Mouse (Mus musculus): Measurements from ENCODE around the gene S100g. TPM values are rescaled to one million over a fixed set of nuclear protein-coding genes. Genes with fewer than 3 reads are reported as not detected.

S100g gene
- polyA plus RNA-seq, 1 experiment from 2014 or later, result not detected

DNA sequence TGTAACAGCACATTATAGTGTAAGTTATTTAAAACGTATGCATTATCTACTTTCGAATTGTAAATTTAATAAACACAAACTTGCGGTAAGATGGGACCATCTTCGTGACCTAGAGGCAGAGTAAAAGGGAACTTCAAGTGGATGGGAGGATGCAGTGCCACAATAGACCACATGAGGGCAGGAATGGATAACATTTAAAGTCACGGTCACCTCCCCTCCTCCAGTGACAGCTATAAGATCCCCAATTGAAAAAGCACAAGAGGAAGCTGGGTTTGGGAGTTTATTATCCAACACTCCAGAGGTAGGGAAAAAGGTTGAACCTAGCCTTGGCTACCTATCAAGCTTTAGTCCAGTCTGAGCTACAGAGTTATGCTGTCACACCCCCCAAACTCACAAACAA lies 48.7 kb downstream of the S100g start:
- no peaks in the 10 kb centered on the region for H3K9me3 ChIP-seq
- no peak for ATAC-seq (ENCODE audit: low FRiP score, low read depth)
- H3K4me1 ChIP-seq, result no peaks in the 10 kb centered on the region
- no peak overlapping the region for H3K27ac ChIP-seq
- no peak overlapping the region for H3K9ac ChIP-seq
- H3K36me3 ChIP-seq, result peaks cover 26% of the 10 kb centered on the region
- no peak overlapping the region for H3K4me2 ChIP-seq (replicated peaks)
- no peak overlapping the region for H3K4me3 ChIP-seq
- no peaks in the 10 kb centered on the region for H3K27me3 ChIP-seq
- WGBS, result 35% methylated on average over 5 of the region's 5 CpGs

DNA sequence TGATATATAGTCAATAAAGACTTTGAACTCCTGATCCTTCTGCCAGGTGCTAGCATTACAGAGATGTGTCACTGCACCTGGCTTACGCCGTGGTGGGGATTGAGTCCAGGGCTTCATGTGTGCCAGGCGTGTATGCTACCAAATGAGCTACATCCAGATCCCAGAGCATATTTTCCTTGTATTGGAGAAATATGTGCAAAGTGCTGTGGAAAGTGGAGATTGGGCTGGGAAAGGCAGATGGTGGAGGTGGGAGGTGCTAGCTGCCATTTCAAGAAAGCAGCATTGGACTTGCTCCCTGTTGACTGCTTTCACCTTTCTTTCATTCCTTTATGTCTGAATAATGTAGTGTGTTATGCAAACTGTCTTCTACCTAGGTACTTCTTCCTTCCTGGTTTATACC lies 50.7 kb downstream of the S100g start:
- no peaks in the 10 kb centered on the region for H3K9me3 ChIP-seq
- H3K36me3 ChIP-seq, result peaks cover 42% of the 10 kb centered on the region
- 90% methylated on average over 3 of the region's 3 CpGs for WGBS
- ATAC-seq (ENCODE audit: low FRiP score, low read depth), result no peak
- no peaks in the 10 kb centered on the region for H3K4me1 ChIP-seq
- no peak overlapping the region for H3K27ac ChIP-seq
- no peak overlapping the region for H3K9ac ChIP-seq
- H3K27me3 ChIP-seq, result no peaks in the 10 kb centered on the region
- H3K4me3 ChIP-seq, result no peak overlapping the region
- H3K4me2 ChIP-seq (replicated peaks), result no peak overlapping the region

Other genes starting within 250 kb of the S100g start
- 491 and 493 TPM in 2 replicates for gene Rbbp7, start 204.2 kb downstream of the S100g start, polyA plus RNA-seq (2015; fragmentation: Nextera tagmentation; extraction: Ambion mirVana)
- 16.1 and 16.6 TPM in 2 replicates for gene Txlng, start 135.1 kb downstream of the S100g start, polyA plus RNA-seq (2015; fragmentation: Nextera tagmentation; extraction: Ambion mirVana)
- gene Syap1, start 76.2 kb downstream of the S100g start, polyA plus RNA-seq (2015; fragmentation: Nextera tagmentation; extraction: Ambion mirVana), result 43.5 and 44.7 TPM in 2 replicates
- gene Ctps2, start 63.4 kb downstream of the S100g start, polyA plus RNA-seq (2015; fragmentation: Nextera tagmentation; extraction: Ambion mirVana), result 111 and 116 TPM in 2 replicates